Mouse (Mus musculus): ENCODE results near the gene Abcb8.

DNA sequence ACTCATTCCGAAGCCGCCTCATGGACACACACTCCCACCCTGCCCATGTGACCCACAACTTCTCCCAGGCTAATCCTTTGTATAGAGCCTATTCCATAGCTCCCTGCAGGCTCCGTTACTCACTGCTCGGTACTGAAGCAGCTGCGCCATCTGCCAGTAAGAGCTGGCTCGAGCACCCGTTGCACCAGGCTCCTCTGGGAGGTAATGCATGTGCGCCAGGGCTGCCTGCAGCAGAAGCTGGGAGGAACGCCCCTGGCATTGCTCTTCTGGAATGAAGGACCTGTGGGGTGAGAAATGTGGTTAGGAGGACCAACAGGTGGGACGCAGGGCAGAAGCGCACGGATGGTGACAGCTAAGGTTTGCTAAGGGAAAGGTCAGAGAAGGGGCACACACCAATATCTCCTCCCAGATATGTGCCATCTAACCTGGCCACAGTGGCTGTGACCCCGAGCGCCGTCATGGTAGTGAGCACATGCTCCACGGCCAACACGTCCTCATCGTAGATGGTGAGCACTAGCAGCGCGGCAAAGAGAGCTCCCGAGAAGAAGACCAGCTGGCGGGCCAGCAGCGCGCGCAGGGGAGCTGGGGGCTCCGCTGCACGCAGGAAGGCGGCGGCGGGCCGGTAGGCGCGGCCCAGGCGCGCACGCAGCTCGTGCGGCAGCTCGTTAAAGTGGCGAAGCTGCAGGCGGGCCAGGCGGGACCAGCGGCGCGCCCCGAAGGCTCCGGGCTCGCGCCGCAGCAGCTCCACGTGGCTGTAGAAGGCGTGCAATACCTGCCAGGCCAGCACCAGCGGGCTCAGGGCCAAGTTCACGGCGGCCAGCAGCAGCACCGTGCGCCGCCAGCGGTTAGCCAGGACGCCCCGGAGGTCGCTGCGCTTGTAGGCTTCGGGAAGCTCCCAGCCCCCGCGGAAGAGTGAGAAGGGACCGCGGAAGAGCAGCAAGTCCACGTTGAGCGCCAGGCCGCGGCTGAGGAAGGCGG is 5.9 kb upstream of the Abcb8 start:
- TF ChIP-seq HCFC1 (IDR thresholded peaks at IDR 0.05; ENCODE audit: borderline replicate concordance, insufficient read depth, low read length) (peak; percentile 23; the same call in 1 of the 2 replicates), MAFK (IDR thresholded peaks at IDR 0.05; ENCODE audit: insufficient read depth, low read depth, low read length) (no peak), CHD2 (IDR thresholded peaks at IDR 0.05; ENCODE audit: low read depth, low read length) (no peak)

Measured in ES-E14 (cell line).